Mouse (Mus musculus) kidney, embryonic 15.5 days (tissue): Measurements from ENCODE around the gene Mpp3. TPM values are rescaled to one million over a fixed set of nuclear protein-coding genes. Genes with fewer than 3 reads are reported as not detected.
A peak's percentile ranks its signal among the peaks of the same experiment; 100 is the strongest.

Source experiments
- ATAC-seq: fragments of 200-750 bp; cut with Nextera tagmentation; replicated peaks from 2 replicates; pipeline ENCODE4 v1.8.0; 2017; ENCODE audit warnings: moderate TSS enrichment; ENCODE audit not compliant: low FRiP score
- H3K27ac ChIP-seq: fragments of 300-500 bp; sonication (generic); 2 replicates; pipeline ENCODE4 v1.5.1; 2015; ENCODE audit warnings: mild to moderate bottlenecking, inconsistent platforms
- H3K27me3 ChIP-seq: fragments of 300-500 bp; sonication (generic); 2 replicates; pipeline ENCODE4 v1.6.1; 2015; ENCODE audit warnings: inconsistent platforms
- H3K36me3 ChIP-seq: fragments of 300-500 bp; sonication (generic); 2 replicates; pipeline ENCODE4 v1.6.1; 2015; ENCODE audit warnings: inconsistent platforms
- H3K4me1 ChIP-seq: fragments of 300-500 bp; sonication (generic); 2 replicates; pipeline ENCODE4 v1.6.1; 2015; ENCODE audit warnings: inconsistent platforms
- H3K4me2 ChIP-seq: fragments of 300-500 bp; sonication (generic); 2 replicates; pipeline ENCODE4 v1.6.1; 2015; ENCODE audit warnings: moderate library complexity, mild to moderate bottlenecking, inconsistent platforms
- H3K4me3 ChIP-seq: fragments of 300-500 bp; sonication (generic); replicated peaks from 2 replicates; pipeline ENCODE4 v1.5.1; 2015; ENCODE audit warnings: mild to moderate bottlenecking, inconsistent platforms
- H3K9ac ChIP-seq: fragments of 300-500 bp; sonication (generic); 2 replicates; pipeline ENCODE4 v1.6.1; 2015; ENCODE audit warnings: mild to moderate bottlenecking, inconsistent platforms
- H3K9me3 ChIP-seq: fragments of 300-500 bp; sonication (generic); replicated peaks from 2 replicates; pipeline ENCODE4 v1.6.1; 2016; ENCODE audit warnings: inconsistent platforms
- WGBS: fragments of 180-500 bp; shearing (Covaris S2); methylation state at CpG from one replicate; pipeline ENCODE4 v1.1.7; 2015; ENCODE audit warnings: mixed read lengths; 5-methylcytosine and 5-hydroxymethylcytosine counted together
- polyA plus RNA-seq: library from polyadenylated mRNA; unstranded; fragments of >200 nt; fragmentation: Nextera tagmentation; extraction: Ambion mirVana; gene quantifications from 2 replicates; pipeline ENCODE4 v1.2.1, GENCODE M21; 2015

Gene Mpp3
- polyA plus RNA-seq, 1 experiment from 2014 or later = 11.0 TPM

- ATAC-seq = peak; percentile 77
- 24% methylated on average over 24 of the region's 24 CpGs for WGBS
- peaks cover 19% of the 10 kb centered on the region for H3K4me1 ChIP-seq
- peak overlapping the region; percentile 65 for H3K27ac ChIP-seq
- H3K9ac ChIP-seq = no peak overlapping the region
- H3K4me3 ChIP-seq = no peak overlapping the region
- no peaks in the 10 kb centered on the region for H3K36me3 ChIP-seq
- H3K27me3 ChIP-seq = peaks cover 32% of the 10 kb centered on the region; the same call in 1 of the 2 replicates
- no peaks in the 10 kb centered on the region for H3K9me3 ChIP-seq
- H3K4me2 ChIP-seq = peak overlapping the region; percentile 36
Measured at GRCm38 (mm10) chr11:101952541-101953341, 75.5 kb downstream of the Mpp3 start.

GRCm38 (mm10) chr11:101950021-101950420, 78.2 kb downstream of the Mpp3 start:
- Histone ChIP-seq H3K27ac (no peak overlapping the region), H3K4me3 (no peak overlapping the region), H3K4me1 (peaks cover 25% of the 10 kb centered on the region), H3K9me3 (no peaks in the 10 kb centered on the region), H3K4me2 (no peak overlapping the region), H3K36me3 (no peaks in the 10 kb centered on the region), H3K27me3 (peaks cover 21% of the 10 kb centered on the region; the same call in 1 of the 2 replicates), H3K9ac (no peak overlapping the region)
- whole genome bisulfite sequencing = 86% methylated on average over 5 of the region's 5 CpGs
- no peak for ATAC-seq

Other genes with a start within 250 kb of the Mpp3 start
- gene Etv4, start 243.1 kb downstream of the Mpp3 start, polyA plus RNA-seq = 59.3 and 60.2 TPM in 2 replicates
- gene Meox1, start 134.1 kb downstream of the Mpp3 start, polyA plus RNA-seq = 13.6 and 15.4 TPM in 2 replicates
- 0.83 and 1.4 TPM in 2 replicates for gene Sost, start 61.4 kb downstream of the Mpp3 start, polyA plus RNA-seq
- not detected in 2 replicates for gene Cfap97d1, start 44.2 kb downstream of the Mpp3 start, polyA plus RNA-seq
- 32.8 and 33.8 TPM in 2 replicates for gene Dusp3, start 41.4 kb downstream of the Mpp3 start, polyA plus RNA-seq
- 0.82 and 1.1 TPM in 2 replicates for gene Cd300lg, start 13.0 kb upstream of the Mpp3 start, polyA plus RNA-seq
- gene Mpp2, start 60.1 kb upstream of the Mpp3 start, polyA plus RNA-seq = 14.0 and 14.2 TPM in 2 replicates
- not detected in 2 replicates for gene Ppy, start 72.9 kb upstream of the Mpp3 start, polyA plus RNA-seq
- gene Pyy, start 79.4 kb upstream of the Mpp3 start, polyA plus RNA-seq = 3.6 TPM in 1 of 2 replicates, not detected in the other
- 0.19 and 0.33 TPM in 2 replicates for gene Nags, start 117.1 kb upstream of the Mpp3 start, polyA plus RNA-seq
- gene Tmem101, start 127.9 kb upstream of the Mpp3 start, polyA plus RNA-seq = 35.3 and 36.5 TPM in 2 replicates
- 122 and 135 TPM in 2 replicates for gene Lsm12, start 156.8 kb upstream of the Mpp3 start, polyA plus RNA-seq
- 39.7 and 43.4 TPM in 2 replicates for gene G6pc3, start 161.2 kb upstream of the Mpp3 start, polyA plus RNA-seq
- 47.4 and 48.4 TPM in 2 replicates for gene Hdac5, start 201.7 kb upstream of the Mpp3 start, polyA plus RNA-seq
- gene BC030867, start 220.4 kb upstream of the Mpp3 start, polyA plus RNA-seq = 18.1 and 22.2 TPM in 2 replicates
- 0.10 and 0.13 TPM in 2 replicates for gene Asb16, start 240.3 kb upstream of the Mpp3 start, polyA plus RNA-seq